Mouse (Mus musculus): ENCODE results near the gene Rtn4rl2. TPM values are rescaled to one million over a fixed set of nuclear protein-coding genes. Genes with fewer than 3 reads are reported as not detected.

Rtn4rl2 gene
- polyA plus RNA-seq (2012; rRNA removed) (4.5 and 6.5 TPM in 2 replicates), polyA plus RNA-seq (2014; fragmentation: Nextera tagmentation; extraction: Ambion mirVana) (1.5 and 1.9 TPM in 2 replicates)

DNA sequence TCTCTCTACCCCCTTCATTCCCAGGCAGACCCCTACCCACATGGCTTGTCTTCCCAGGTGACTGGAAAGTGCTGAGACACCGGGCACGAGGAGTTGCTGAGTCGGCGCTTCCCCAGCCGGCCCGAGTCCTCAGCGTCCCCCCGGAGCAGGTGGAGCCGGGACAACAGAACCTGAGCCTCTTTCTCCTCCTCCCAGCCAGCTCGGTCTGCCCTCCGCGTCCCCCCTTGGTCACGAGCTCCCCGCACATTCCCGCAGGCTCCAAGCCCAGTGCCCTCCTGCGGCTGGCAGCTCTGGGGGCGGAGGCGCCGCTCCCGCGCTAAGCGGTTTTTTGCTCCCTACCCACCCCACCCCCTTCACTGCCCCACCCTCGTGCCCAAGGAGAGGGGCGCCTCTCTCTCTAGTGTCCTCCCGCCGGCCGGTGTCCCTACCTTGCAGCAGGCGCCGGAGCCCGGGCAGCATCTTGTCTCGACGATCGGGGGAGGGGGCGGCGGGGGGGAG, at the start of gene Rtn4rl2:
Rtn4rl2 (minus strand) TSS at position 477 of the 498 bp plus-strand sequence.
- TF ChIP-seq POLR2A (IDR thresholded peaks at IDR 0.05; ENCODE audit: borderline replicate concordance, extremely low read depth, insufficient read depth, insufficient read length) = no peak
- ATAC-seq (ENCODE audit: low FRiP score, low read depth) = no peak
- Histone ChIP-seq H3K36me3 (ENCODE audit: control insufficient read depth, insufficient read depth, low read length) (no peaks in the 10 kb centered on the region), H3K4me2 (replicated peaks; ENCODE audit: low read depth, low read length, severe bottlenecking) (peak within 1 kb of the TSS; percentile 85), H3K4me3 (replicated peaks; ENCODE audit: low read length) (peak within 1 kb of the TSS; percentile 61), H3K27me3 (ENCODE audit: control insufficient read depth, insufficient read depth, low read length) (peaks cover 85% of the 10 kb centered on the region), H3K9ac (ENCODE audit: low read depth, low read length, severe bottlenecking) (peak within 1 kb of the TSS; percentile 44), H3K4me1 (ENCODE audit: control insufficient read depth, insufficient read depth, low read length) (peaks cover 9% of the 10 kb centered on the region), H3K27ac (replicated peaks; ENCODE audit: low read depth, low read length) (no peak within 1 kb of the TSS), H3K9me3 (ENCODE audit: control insufficient read depth, low read length) (no peaks in the 10 kb centered on the region)
- WGBS = under 1% methylated on average over 16 of the region's 35 CpGs
- no peak for DNase-seq (ENCODE audit: low spot score)

DNA sequence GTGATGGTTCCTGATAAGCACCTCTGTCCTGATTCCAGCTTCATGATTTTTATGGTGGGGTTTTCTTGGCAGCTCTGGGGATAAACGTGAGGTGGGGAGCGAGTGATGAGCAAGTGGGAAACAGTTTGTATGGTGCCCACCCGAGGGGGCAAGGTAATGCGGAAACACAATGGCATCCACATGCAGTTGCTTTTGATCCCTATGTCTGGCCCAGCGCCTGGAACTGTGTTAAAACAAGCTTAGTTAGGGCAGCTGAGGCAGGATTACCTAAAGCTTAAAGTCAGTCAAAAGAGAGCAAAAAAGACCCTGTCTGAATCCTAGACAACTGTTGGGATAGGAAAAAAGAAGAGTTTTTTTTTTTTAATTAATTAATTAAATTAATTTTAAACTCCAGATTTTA, 48.6 kb upstream of the Rtn4rl2 start:
- no peak overlapping the region for H3K27ac ChIP-seq (replicated peaks; ENCODE audit: low read depth, low read length)
- peaks cover 7% of the 10 kb centered on the region for H3K4me1 ChIP-seq (ENCODE audit: control insufficient read depth, insufficient read depth, low read length)
- H3K9ac ChIP-seq (ENCODE audit: low read depth, low read length, severe bottlenecking) = no peak overlapping the region
- ATAC-seq (ENCODE audit: low FRiP score, low read depth) (no peak), DNase-seq (ENCODE audit: low spot score) (no peak)
- no peaks in the 10 kb centered on the region for H3K27me3 ChIP-seq (ENCODE audit: control insufficient read depth, insufficient read depth, low read length)
- H3K4me2 ChIP-seq (replicated peaks; ENCODE audit: low read depth, low read length, severe bottlenecking) = no peak overlapping the region
- 79% methylated on average over 5 of the region's 5 CpGs for WGBS
- no peak for TF ChIP-seq POLR2A (IDR thresholded peaks at IDR 0.05; ENCODE audit: borderline replicate concordance, extremely low read depth, insufficient read depth, insufficient read length)
- H3K36me3 ChIP-seq (ENCODE audit: control insufficient read depth, insufficient read depth, low read length) = no peaks in the 10 kb centered on the region
- H3K4me3 ChIP-seq (replicated peaks; ENCODE audit: low read length) = no peak overlapping the region
- no peaks in the 10 kb centered on the region for H3K9me3 ChIP-seq (ENCODE audit: control insufficient read depth, low read length)

DNA sequence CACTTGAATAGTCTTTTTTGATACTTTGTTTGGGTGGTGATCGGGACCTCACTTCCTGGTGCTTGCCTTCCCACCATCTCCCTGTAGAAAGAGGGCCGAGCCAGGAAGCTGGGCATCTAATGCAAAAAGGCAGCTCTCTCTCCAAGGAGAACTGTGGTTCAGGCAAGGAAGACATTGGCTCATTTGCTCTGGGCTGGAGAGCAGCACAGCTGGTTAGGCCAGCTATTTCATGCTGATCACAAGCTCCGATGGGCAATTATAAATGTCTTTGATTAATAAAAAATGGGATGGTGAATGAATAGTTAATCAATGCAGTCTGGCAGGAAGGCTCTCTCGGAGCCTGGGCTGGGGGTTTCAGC, 48.1 kb upstream of the Rtn4rl2 start:
- H3K4me3 ChIP-seq (replicated peaks; ENCODE audit: low read length) = no peak overlapping the region
- no peak overlapping the region for H3K27ac ChIP-seq (replicated peaks; ENCODE audit: low read depth, low read length)
- no peaks in the 10 kb centered on the region for H3K36me3 ChIP-seq (ENCODE audit: control insufficient read depth, insufficient read depth, low read length)
- no peak for TF ChIP-seq POLR2A (IDR thresholded peaks at IDR 0.05; ENCODE audit: borderline replicate concordance, extremely low read depth, insufficient read depth, insufficient read length)
- H3K9me3 ChIP-seq (ENCODE audit: control insufficient read depth, low read length) = no peaks in the 10 kb centered on the region
- no peak for ATAC-seq (ENCODE audit: low FRiP score, low read depth)
- H3K9ac ChIP-seq (ENCODE audit: low read depth, low read length, severe bottlenecking) = no peak overlapping the region
- H3K27me3 ChIP-seq (ENCODE audit: control insufficient read depth, insufficient read depth, low read length) = no peaks in the 10 kb centered on the region
- H3K4me1 ChIP-seq (ENCODE audit: control insufficient read depth, insufficient read depth, low read length) = peaks cover 7% of the 10 kb centered on the region
- DNase-seq (ENCODE audit: low spot score) = no peak
- 61% methylated on average over 4 of the region's 4 CpGs for WGBS
- no peak overlapping the region for H3K4me2 ChIP-seq (replicated peaks; ENCODE audit: low read depth, low read length, severe bottlenecking)

DNA sequence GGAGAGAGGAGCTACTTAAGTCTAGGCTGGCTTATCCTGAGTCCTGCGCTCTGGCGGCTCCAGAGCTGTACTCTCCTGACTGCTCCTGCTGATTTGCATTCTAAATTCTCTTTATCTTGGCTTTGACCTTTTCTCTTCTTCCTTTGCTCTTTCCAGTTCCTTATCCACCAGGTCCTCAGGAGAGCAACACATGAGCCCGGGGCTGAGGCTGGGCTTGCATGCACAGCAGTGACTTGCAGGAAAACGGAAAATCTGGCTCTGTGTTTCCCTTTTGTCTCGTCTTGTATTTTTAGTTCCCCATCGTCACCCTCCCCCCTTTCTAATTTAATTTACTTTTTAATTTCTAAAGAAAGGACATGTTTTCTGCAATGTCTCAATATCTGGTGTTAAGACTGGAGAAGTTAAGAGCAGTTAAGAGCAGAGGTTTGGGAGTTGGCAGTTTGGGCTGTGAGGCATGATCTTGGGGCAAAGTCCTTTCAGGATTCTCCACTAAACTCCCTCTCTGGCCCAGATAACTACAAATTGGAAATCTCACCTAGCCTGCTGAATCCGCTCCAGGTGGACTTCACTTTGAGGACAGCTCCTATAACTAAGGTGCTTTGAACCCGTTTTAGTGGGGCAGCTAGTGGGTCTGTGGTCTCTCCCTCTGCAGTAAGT, 47.6 kb upstream of the Rtn4rl2 start:
- Histone ChIP-seq H3K4me1 (ENCODE audit: control insufficient read depth, insufficient read depth, low read length) (peaks cover 7% of the 10 kb centered on the region), H3K36me3 (ENCODE audit: control insufficient read depth, insufficient read depth, low read length) (no peaks in the 10 kb centered on the region), H3K4me2 (replicated peaks; ENCODE audit: low read depth, low read length, severe bottlenecking) (no peak overlapping the region), H3K9ac (ENCODE audit: low read depth, low read length, severe bottlenecking) (no peak overlapping the region), H3K27me3 (ENCODE audit: control insufficient read depth, insufficient read depth, low read length) (no peaks in the 10 kb centered on the region), H3K4me3 (replicated peaks; ENCODE audit: low read length) (no peak overlapping the region), H3K9me3 (ENCODE audit: control insufficient read depth, low read length) (no peaks in the 10 kb centered on the region), H3K27ac (replicated peaks; ENCODE audit: low read depth, low read length) (no peak overlapping the region)
- ATAC-seq (ENCODE audit: low FRiP score, low read depth) = no peak
- DNase-seq (ENCODE audit: low spot score) = no peak
- 76% methylated on average over 8 of the region's 8 CpGs for WGBS
- TF ChIP-seq POLR2A (IDR thresholded peaks at IDR 0.05; ENCODE audit: borderline replicate concordance, extremely low read depth, insufficient read depth, insufficient read length) = no peak

GRCm38 (mm10) chr2:84930186-84930585, 43.7 kb upstream of the Rtn4rl2 start:
- Histone ChIP-seq H3K27me3 (ENCODE audit: control insufficient read depth, insufficient read depth, low read length) (no peaks in the 10 kb centered on the region), H3K9me3 (ENCODE audit: control insufficient read depth, low read length) (no peaks in the 10 kb centered on the region), H3K4me3 (replicated peaks; ENCODE audit: low read length) (no peak overlapping the region), H3K27ac (replicated peaks; ENCODE audit: low read depth, low read length) (no peak overlapping the region), H3K4me2 (replicated peaks; ENCODE audit: low read depth, low read length, severe bottlenecking) (no peak overlapping the region), H3K4me1 (ENCODE audit: control insufficient read depth, insufficient read depth, low read length) (no peaks in the 10 kb centered on the region), H3K36me3 (ENCODE audit: control insufficient read depth, insufficient read depth, low read length) (no peaks in the 10 kb centered on the region), H3K9ac (ENCODE audit: low read depth, low read length, severe bottlenecking) (no peak overlapping the region)
- TF ChIP-seq POLR2A (IDR thresholded peaks at IDR 0.05; ENCODE audit: borderline replicate concordance, extremely low read depth, insufficient read depth, insufficient read length) = no peak
- 89% methylated on average over 7 of the region's 7 CpGs for WGBS
- DNase-seq (ENCODE audit: low spot score) = no peak
- no peak for ATAC-seq (ENCODE audit: low FRiP score, low read depth)
